Mouse (Mus musculus): Measurements from ENCODE around the gene Chrm4. TPM values are rescaled to one million over a fixed set of nuclear protein-coding genes. Genes with fewer than 3 reads are reported as not detected.
A peak's percentile ranks its signal among the peaks of the same experiment; 100 is the strongest.

The Chrm4 gene
- polyA plus RNA-seq, 1 experiment from 2014 or later, result 0.17 TPM

- Histone ChIP-seq H3K9ac (peak overlapping the region; percentile 90), H3K4me1 (peaks cover 80% of the 10 kb centered on the region), H3K27me3 (replicated peaks) (peaks cover 25% of the 10 kb centered on the region), H3K4me2 (peak overlapping the region; percentile 98), H3K4me3 (peak overlapping the region; percentile 90), H3K36me3 (peaks cover 22% of the 10 kb centered on the region), H3K27ac (peak overlapping the region; percentile 88), H3K9me3 (replicated peaks) (no peaks in the 10 kb centered on the region)
- WGBS (ENCODE audit: insufficient replicate concordance), result 37% methylated on average over 4 of the region's 4 CpGs
- no peak for ATAC-seq
Measured at GRCm38 (mm10) chr2:91961901-91962761, 35.1 kb downstream of the Chrm4 start.

DNA sequence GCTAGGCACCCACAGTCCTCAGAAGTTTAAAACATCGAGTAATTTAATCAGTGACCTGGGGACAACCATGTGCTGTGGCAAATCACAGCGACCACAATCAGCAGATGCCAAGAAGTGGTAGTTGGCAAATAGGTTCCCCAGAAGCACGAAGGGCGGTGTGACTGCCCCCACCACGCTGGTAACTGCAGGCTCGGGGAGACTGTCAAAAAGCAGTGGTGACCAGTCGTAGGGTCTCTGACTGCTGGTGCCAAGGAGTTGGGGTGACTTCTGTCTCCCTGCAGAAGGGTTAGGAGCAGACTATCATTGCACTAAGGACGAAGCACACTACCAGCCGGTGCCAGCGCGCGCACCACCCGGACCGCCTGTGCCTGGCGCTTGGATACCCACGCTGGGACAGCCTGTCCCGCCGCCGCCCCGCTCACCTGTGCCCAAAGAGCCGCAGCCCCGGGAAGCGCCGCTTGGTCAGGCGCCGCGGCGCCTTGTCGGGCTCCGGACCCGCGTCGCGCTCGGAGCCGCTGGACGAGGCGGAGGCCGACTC, 35.9 kb downstream of the Chrm4 start:
- peak overlapping the region; percentile 90 for H3K4me3 ChIP-seq
- H3K36me3 ChIP-seq, result peaks cover 22% of the 10 kb centered on the region
- H3K4me1 ChIP-seq, result peaks cover 74% of the 10 kb centered on the region
- H3K27ac ChIP-seq, result peak overlapping the region; percentile 88
- peak; percentile 25; the same call in 1 of the 2 replicates for ATAC-seq
- peak overlapping the region; percentile 90 for H3K9ac ChIP-seq
- H3K9me3 ChIP-seq (replicated peaks), result no peaks in the 10 kb centered on the region
- peaks cover 27% of the 10 kb centered on the region for H3K27me3 ChIP-seq (replicated peaks)
- under 1% methylated on average over 39 of the region's 39 CpGs for whole genome bisulfite sequencing (ENCODE audit: insufficient replicate concordance)
- H3K4me2 ChIP-seq, result peak overlapping the region; percentile 98

- Histone ChIP-seq H3K9ac (peak overlapping the region; percentile 90), H3K27ac (peak overlapping the region; percentile 88), H3K4me1 (peaks cover 71% of the 10 kb centered on the region), H3K27me3 (replicated peaks) (peaks cover 32% of the 10 kb centered on the region), H3K4me3 (peak overlapping the region; percentile 90), H3K36me3 (peaks cover 22% of the 10 kb centered on the region), H3K4me2 (peak overlapping the region; percentile 98), H3K9me3 (replicated peaks) (no peaks in the 10 kb centered on the region)
- under 1% methylated on average over 44 of the region's 57 CpGs for whole genome bisulfite sequencing (ENCODE audit: insufficient replicate concordance)
- ATAC-seq, result peak; percentile 92
Measured at GRCm38 (mm10) chr2:91963443-91963932, 36.4 kb downstream of the Chrm4 start.

GRCm38 (mm10) chr2:91964610-91965204, 37.7 kb downstream of the Chrm4 start:
- Histone ChIP-seq H3K4me3 (peak overlapping the region; percentile 90), H3K27ac (peak overlapping the region; percentile 61), H3K9ac (no peak overlapping the region), H3K4me2 (peak overlapping the region; percentile 98), H3K27me3 (replicated peaks) (peaks cover 44% of the 10 kb centered on the region), H3K4me1 (peaks cover 58% of the 10 kb centered on the region), H3K9me3 (replicated peaks) (no peaks in the 10 kb centered on the region), H3K36me3 (peaks cover 11% of the 10 kb centered on the region)
- 35% methylated on average over 3 of the region's 3 CpGs for WGBS (ENCODE audit: insufficient replicate concordance)
- ATAC-seq, result no peak

DNA sequence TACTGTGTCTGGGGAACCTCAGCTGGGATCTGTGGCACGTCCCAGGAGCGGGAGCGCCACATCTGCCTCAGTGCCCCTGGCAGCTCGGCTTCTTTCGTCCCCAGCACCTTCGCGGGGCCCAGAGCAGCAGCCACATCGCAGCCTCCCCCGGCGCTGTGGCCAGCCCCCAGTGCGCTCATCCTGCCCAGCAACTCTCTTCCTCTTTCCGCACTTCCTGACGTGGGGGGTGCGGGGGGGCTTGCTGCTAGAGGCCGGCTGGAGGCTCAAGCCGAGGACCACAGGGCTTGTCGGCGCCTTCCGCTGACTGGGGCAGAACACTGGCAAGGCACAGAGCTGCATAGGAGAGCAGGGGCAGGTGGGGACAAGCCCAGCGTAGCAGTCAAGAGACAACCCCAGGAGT, 38.4 kb downstream of the Chrm4 start:
- Histone ChIP-seq H3K9ac (peak overlapping the region; percentile 53), H3K4me2 (peak overlapping the region; percentile 98), H3K4me1 (peaks cover 51% of the 10 kb centered on the region), H3K27ac (peak overlapping the region; percentile 61), H3K36me3 (peaks cover 3% of the 10 kb centered on the region), H3K27me3 (replicated peaks) (peaks cover 52% of the 10 kb centered on the region), H3K9me3 (replicated peaks) (no peaks in the 10 kb centered on the region), H3K4me3 (peak overlapping the region; percentile 90)
- ATAC-seq, result no peak
- 3% methylated on average over 20 of the region's 20 CpGs for WGBS (ENCODE audit: insufficient replicate concordance)

- 53% methylated on average over 5 of the region's 5 CpGs for WGBS (ENCODE audit: insufficient replicate concordance)
- no peak for ATAC-seq
- H3K9me3 ChIP-seq (replicated peaks), result no peaks in the 10 kb centered on the region
- no peak overlapping the region for H3K4me2 ChIP-seq
- H3K4me3 ChIP-seq, result no peak overlapping the region
- no peak overlapping the region for H3K9ac ChIP-seq
- peaks cover 44% of the 10 kb centered on the region for H3K4me1 ChIP-seq
- H3K36me3 ChIP-seq, result no peaks in the 10 kb centered on the region
- H3K27ac ChIP-seq, result no peak overlapping the region
- H3K27me3 ChIP-seq (replicated peaks), result peaks cover 61% of the 10 kb centered on the region
Measured at GRCm38 (mm10) chr2:91966367-91966766, 39.3 kb downstream of the Chrm4 start.

GRCm38 (mm10) chr2:91967962-91968361, 40.9 kb downstream of the Chrm4 start:
- WGBS (ENCODE audit: insufficient replicate concordance), result 38% methylated on average over 11 of the region's 11 CpGs
- Histone ChIP-seq H3K27me3 (replicated peaks) (peaks cover 77% of the 10 kb centered on the region), H3K9ac (no peak overlapping the region), H3K36me3 (no peaks in the 10 kb centered on the region), H3K4me1 (peaks cover 36% of the 10 kb centered on the region), H3K4me2 (no peak overlapping the region), H3K9me3 (replicated peaks) (no peaks in the 10 kb centered on the region), H3K27ac (peak overlapping the region; percentile 12; the same call in 1 of the 2 replicates), H3K4me3 (no peak overlapping the region)
- no peak for ATAC-seq

DNA sequence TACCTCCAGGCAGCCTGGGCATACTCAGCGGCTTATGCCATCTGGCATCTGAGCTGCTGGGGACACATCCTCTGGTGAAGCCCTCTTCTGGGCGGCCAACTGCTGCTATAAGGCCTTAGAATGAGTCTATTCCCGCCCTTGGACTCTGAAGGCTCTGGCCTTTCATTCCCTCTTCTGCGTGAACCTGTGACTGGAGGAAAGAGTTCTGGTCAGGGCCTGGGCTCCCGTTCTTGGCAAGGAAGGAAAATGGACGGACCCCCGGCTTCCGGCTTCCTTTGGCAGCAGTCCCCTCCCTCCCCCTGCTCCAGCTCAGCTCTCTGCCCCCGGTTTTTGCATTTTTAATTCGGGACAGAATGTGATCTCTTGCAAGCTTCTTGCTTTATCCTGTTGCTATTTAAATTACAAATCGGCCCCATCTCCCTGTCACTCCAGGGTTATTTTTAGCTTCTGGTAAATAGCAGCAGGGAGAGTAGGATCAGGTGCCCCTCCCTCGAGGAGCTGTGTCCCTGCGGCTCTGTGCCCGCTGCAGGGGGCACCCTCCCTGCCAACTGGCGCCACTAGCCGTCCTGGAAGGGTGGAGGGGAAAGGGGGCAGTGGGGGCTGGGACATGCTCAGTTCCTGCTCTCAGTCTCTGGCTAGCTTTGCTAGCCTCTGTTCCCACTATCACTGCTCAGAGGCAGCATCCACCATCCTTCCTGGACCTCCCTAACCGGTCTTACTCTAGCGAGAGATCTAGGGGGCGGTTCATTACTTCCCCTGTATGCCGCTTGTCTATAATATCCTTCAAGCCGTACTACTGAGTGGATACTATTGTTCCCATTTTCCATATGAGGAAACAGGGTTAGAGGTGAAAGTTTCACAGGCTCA, 44.4 kb downstream of the Chrm4 start:
- H3K27me3 ChIP-seq (replicated peaks), result peaks cover 94% of the 10 kb centered on the region
- H3K4me2 ChIP-seq, result peak overlapping the region; percentile 27; the same call in 1 of the 2 replicates
- peak overlapping the region; percentile 52 for H3K27ac ChIP-seq
- peaks cover 28% of the 10 kb centered on the region for H3K4me1 ChIP-seq
- no peaks in the 10 kb centered on the region for H3K36me3 ChIP-seq
- no peak overlapping the region for H3K4me3 ChIP-seq
- WGBS (ENCODE audit: insufficient replicate concordance), result 17% methylated on average over 21 of the region's 21 CpGs
- H3K9ac ChIP-seq, result no peak overlapping the region
- 0 out of 2 replicates have a peak, but pooled peaks have one; percentile 19 for ATAC-seq
- H3K9me3 ChIP-seq (replicated peaks), result no peaks in the 10 kb centered on the region

DNA sequence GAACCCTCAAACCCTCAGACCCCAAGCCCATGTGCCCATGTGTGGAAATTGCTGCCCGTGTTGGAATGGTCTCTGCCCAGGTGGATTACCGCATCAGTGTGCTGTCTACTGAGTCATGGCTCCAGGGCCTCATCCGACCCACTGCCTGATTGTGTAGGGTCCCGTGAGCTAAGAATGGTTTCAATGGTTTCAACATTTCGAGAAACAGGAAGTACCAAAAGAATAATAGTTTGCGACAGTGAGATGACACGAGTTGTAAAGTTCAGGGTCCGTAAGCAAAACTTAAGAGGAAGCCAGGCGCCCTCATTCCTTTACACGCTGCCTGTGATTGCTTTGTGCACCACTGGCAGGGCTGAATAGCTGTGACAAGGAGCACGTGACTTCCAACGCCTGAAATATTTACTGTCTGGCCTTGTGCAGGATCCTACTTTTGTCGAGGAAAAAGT, 45.1 kb downstream of the Chrm4 start:
- Histone ChIP-seq H3K4me1 (peaks cover 28% of the 10 kb centered on the region), H3K27me3 (replicated peaks) (peaks cover 94% of the 10 kb centered on the region), H3K27ac (peak overlapping the region; percentile 52; the same call in 1 of the 2 replicates), H3K4me3 (no peak overlapping the region), H3K36me3 (no peaks in the 10 kb centered on the region), H3K9ac (no peak overlapping the region), H3K4me2 (peak overlapping the region; percentile 27; the same call in 1 of the 2 replicates), H3K9me3 (replicated peaks) (no peaks in the 10 kb centered on the region)
- WGBS (ENCODE audit: insufficient replicate concordance), result 18% methylated on average over 13 of the region's 13 CpGs
- ATAC-seq, result 0 out of 2 replicates have a peak, but pooled peaks have one; percentile 14

- Histone ChIP-seq H3K4me1 (peaks cover 34% of the 10 kb centered on the region), H3K9ac (no peak overlapping the region), H3K27ac (no peak overlapping the region), H3K4me2 (no peak overlapping the region), H3K9me3 (replicated peaks) (no peaks in the 10 kb centered on the region), H3K36me3 (no peaks in the 10 kb centered on the region), H3K27me3 (replicated peaks) (peaks cover 100% of the 10 kb centered on the region), H3K4me3 (no peak overlapping the region)
- no peak for ATAC-seq
- WGBS (ENCODE audit: insufficient replicate concordance), result 47% methylated on average over 7 of the region's 7 CpGs
Measured at GRCm38 (mm10) chr2:91973416-91974135, 46.5 kb downstream of the Chrm4 start.

Data from liver, embryonic 12.5 days (tissue).